Mouse (Mus musculus): ENCODE measurements around the gene Plekhm2. TPM values are rescaled to one million over a fixed set of nuclear protein-coding genes. Genes with fewer than 3 reads are reported as not detected.
A peak's percentile ranks its signal among the peaks of the same experiment; 100 is the strongest.

Gene Plekhm2
- polyA plus RNA-seq, 1 experiment from 2014 or later = 4.4 TPM

GRCm38 (mm10) chr4:141641961-141642811 is 22.5 kb downstream of the Plekhm2 start:
- Histone ChIP-seq H3K4me3 (no peak overlapping the region), H3K9me3 (no peaks in the 10 kb centered on the region), H3K27me3 (ENCODE audit: poor library complexity, severe bottlenecking) (no peaks in the 10 kb centered on the region), H3K4me1 (0 out of 2 replicates have a peak, but pooled peaks cover 3% of the 10 kb centered on the region), H3K27ac (no peak overlapping the region), H3K36me3 (replicated peaks) (peaks cover 61% of the 10 kb centered on the region)
- WGBS = 90% methylated on average over 25 of the region's 25 CpGs
- DNase-seq (ENCODE audit: extremely low spot score, low spot score) = no peak

GRCm38 (mm10) chr4:141641353-141641771 is 23.3 kb downstream of the Plekhm2 start:
- Histone ChIP-seq H3K27ac (no peak overlapping the region), H3K36me3 (replicated peaks) (peaks cover 61% of the 10 kb centered on the region)
- 90% methylated on average over 7 of the region's 7 CpGs for WGBS

GRCm38 (mm10) chr4:141639474-141639873 is 25.2 kb downstream of the Plekhm2 start:
- Histone ChIP-seq H3K4me1 (peaks cover 21% of the 10 kb centered on the region), H3K9me3 (no peaks in the 10 kb centered on the region), H3K4me3 (no peak overlapping the region), H3K27me3 (ENCODE audit: poor library complexity, severe bottlenecking) (no peaks in the 10 kb centered on the region), H3K36me3 (replicated peaks) (peaks cover 68% of the 10 kb centered on the region), H3K27ac (no peak overlapping the region)
- DNase-seq (ENCODE audit: extremely low spot score, low spot score) = no peak
- WGBS = 70% methylated on average over 11 of the region's 11 CpGs

More at GRCm38 (mm10) chr4:141641353-141641771, 23.3 kb downstream of the Plekhm2 start:
- DNase-seq (ENCODE audit: extremely low spot score, low spot score) = no peak
- Histone ChIP-seq H3K4me1 (peaks cover 9% of the 10 kb centered on the region), H3K9me3 (no peaks in the 10 kb centered on the region), H3K4me3 (no peak overlapping the region), H3K27me3 (ENCODE audit: poor library complexity, severe bottlenecking) (no peaks in the 10 kb centered on the region)

GRCm38 (mm10) chr4:141636693-141637092 is 28.0 kb downstream of the Plekhm2 start:
- no peak overlapping the region for H3K27ac ChIP-seq
- DNase-seq (ENCODE audit: extremely low spot score, low spot score) = no peak
- no peaks in the 10 kb centered on the region for H3K9me3 ChIP-seq
- WGBS = 97% methylated on average over 5 of the region's 5 CpGs
- no peaks in the 10 kb centered on the region for H3K27me3 ChIP-seq (ENCODE audit: poor library complexity, severe bottlenecking)
- peaks cover 21% of the 10 kb centered on the region for H3K4me1 ChIP-seq
- H3K36me3 ChIP-seq (replicated peaks) = peaks cover 85% of the 10 kb centered on the region
- H3K4me3 ChIP-seq = no peak overlapping the region

- WGBS = 71% methylated on average over 9 of the region's 9 CpGs
- H3K27me3 ChIP-seq (ENCODE audit: poor library complexity, severe bottlenecking) = no peaks in the 10 kb centered on the region
- H3K4me3 ChIP-seq = no peak overlapping the region
- no peak overlapping the region for H3K27ac ChIP-seq
- peaks cover 21% of the 10 kb centered on the region for H3K4me1 ChIP-seq
- DNase-seq (ENCODE audit: extremely low spot score, low spot score) = no peak
- H3K9me3 ChIP-seq = no peaks in the 10 kb centered on the region
- peaks cover 85% of the 10 kb centered on the region for H3K36me3 ChIP-seq (replicated peaks)
Measured at GRCm38 (mm10) chr4:141635991-141636390, 28.7 kb downstream of the Plekhm2 start.

GRCm38 (mm10) chr4:141632111-141632873 is 32.4 kb downstream of the Plekhm2 start:
- Histone ChIP-seq H3K9me3 (no peaks in the 10 kb centered on the region), H3K27ac (no peak overlapping the region), H3K36me3 (replicated peaks) (peaks cover 91% of the 10 kb centered on the region), H3K4me1 (peaks cover 18% of the 10 kb centered on the region), H3K4me3 (no peak overlapping the region), H3K27me3 (ENCODE audit: poor library complexity, severe bottlenecking) (no peaks in the 10 kb centered on the region)
- WGBS = 96% methylated on average over 21 of the region's 21 CpGs
- DNase-seq (ENCODE audit: extremely low spot score, low spot score) = no peak

GRCm38 (mm10) chr4:141631250-141631649 is 33.4 kb downstream of the Plekhm2 start:
- DNase-seq (ENCODE audit: extremely low spot score, low spot score) = no peak
- H3K36me3 ChIP-seq (replicated peaks) = peaks cover 91% of the 10 kb centered on the region
- H3K27me3 ChIP-seq (ENCODE audit: poor library complexity, severe bottlenecking) = no peaks in the 10 kb centered on the region
- H3K4me1 ChIP-seq = peaks cover 11% of the 10 kb centered on the region
- no peak overlapping the region for H3K27ac ChIP-seq
- no peak overlapping the region for H3K4me3 ChIP-seq
- 96% methylated on average over 20 of the region's 20 CpGs for whole genome bisulfite sequencing
- H3K9me3 ChIP-seq = no peaks in the 10 kb centered on the region

- Histone ChIP-seq H3K27me3 (ENCODE audit: poor library complexity, severe bottlenecking) (no peaks in the 10 kb centered on the region), H3K4me3 (no peak overlapping the region), H3K4me1 (peaks cover 8% of the 10 kb centered on the region; the same call in 1 of the 2 replicates), H3K36me3 (replicated peaks) (peaks cover 98% of the 10 kb centered on the region), H3K27ac (no peak overlapping the region), H3K9me3 (no peaks in the 10 kb centered on the region)
- DNase-seq (ENCODE audit: extremely low spot score, low spot score) = no peak
- 91% methylated on average over 11 of the region's 11 CpGs for WGBS
Measured at GRCm38 (mm10) chr4:141630021-141630420, 34.7 kb downstream of the Plekhm2 start.

GRCm38 (mm10) chr4:141628661-141629060 is 36.0 kb downstream of the Plekhm2 start:
- 88% methylated on average over 14 of the region's 14 CpGs for WGBS
- H3K9me3 ChIP-seq = no peaks in the 10 kb centered on the region
- peaks cover 14% of the 10 kb centered on the region for H3K4me1 ChIP-seq
- DNase-seq (ENCODE audit: extremely low spot score, low spot score) = no peak
- no peak overlapping the region for H3K27ac ChIP-seq
- H3K36me3 ChIP-seq (replicated peaks) = peaks cover 88% of the 10 kb centered on the region
- no peak overlapping the region for H3K4me3 ChIP-seq
- no peaks in the 10 kb centered on the region for H3K27me3 ChIP-seq (ENCODE audit: poor library complexity, severe bottlenecking)

GRCm38 (mm10) chr4:141627502-141627901 is 37.2 kb downstream of the Plekhm2 start:
- Histone ChIP-seq H3K4me1 (peaks cover 20% of the 10 kb centered on the region), H3K27ac (no peak overlapping the region), H3K4me3 (no peak overlapping the region), H3K27me3 (ENCODE audit: poor library complexity, severe bottlenecking) (no peaks in the 10 kb centered on the region), H3K9me3 (no peaks in the 10 kb centered on the region), H3K36me3 (replicated peaks) (peaks cover 77% of the 10 kb centered on the region)
- 93% methylated on average over 5 of the region's 5 CpGs for WGBS
- no peak for DNase-seq (ENCODE audit: extremely low spot score, low spot score)

GRCm38 (mm10) chr4:141625774-141626550 is 38.7 kb downstream of the Plekhm2 start:
- Histone ChIP-seq H3K4me3 (no peak overlapping the region), H3K36me3 (replicated peaks) (peaks cover 61% of the 10 kb centered on the region), H3K9me3 (no peaks in the 10 kb centered on the region), H3K27me3 (ENCODE audit: poor library complexity, severe bottlenecking) (no peaks in the 10 kb centered on the region), H3K4me1 (peaks cover 20% of the 10 kb centered on the region), H3K27ac (0 out of 2 replicates have a peak overlapping the region, but pooled peaks have one; percentile 20)
- DNase-seq (ENCODE audit: extremely low spot score, low spot score) = no peak
- WGBS = 90% methylated on average over 16 of the region's 16 CpGs

- Histone ChIP-seq H3K36me3 (replicated peaks) (peaks cover 53% of the 10 kb centered on the region), H3K4me1 (peaks cover 20% of the 10 kb centered on the region), H3K9me3 (no peaks in the 10 kb centered on the region), H3K4me3 (no peak overlapping the region), H3K27ac (no peak overlapping the region), H3K27me3 (ENCODE audit: poor library complexity, severe bottlenecking) (no peaks in the 10 kb centered on the region)
- 78% methylated on average over 19 of the region's 19 CpGs for WGBS
- no peak for DNase-seq (ENCODE audit: extremely low spot score, low spot score)
Measured at GRCm38 (mm10) chr4:141624983-141625773, 39.5 kb downstream of the Plekhm2 start.

Data from forebrain, embryonic 10.5 days (tissue).